Mouse (Mus musculus) kidney, embryonic 15.5 days (tissue): ENCODE data around the gene Sstr5. TPM values are rescaled to one million over a fixed set of nuclear protein-coding genes. Genes with fewer than 3 reads are reported as not detected.

ENCODE experiments used
- ATAC-seq: fragments of 200-750 bp; cut with Nextera tagmentation; replicated peaks from 2 replicates; pipeline ENCODE4 v1.8.0; 2017; ENCODE audit warnings: moderate TSS enrichment; ENCODE audit not compliant: low FRiP score
- H3K27ac ChIP-seq: fragments of 300-500 bp; sonication (generic); 2 replicates; pipeline ENCODE4 v1.5.1; 2015; ENCODE audit warnings: mild to moderate bottlenecking, inconsistent platforms
- H3K27me3 ChIP-seq: fragments of 300-500 bp; sonication (generic); 2 replicates; pipeline ENCODE4 v1.6.1; 2015; ENCODE audit warnings: inconsistent platforms
- H3K36me3 ChIP-seq: fragments of 300-500 bp; sonication (generic); 2 replicates; pipeline ENCODE4 v1.6.1; 2015; ENCODE audit warnings: inconsistent platforms
- H3K4me1 ChIP-seq: fragments of 300-500 bp; sonication (generic); 2 replicates; pipeline ENCODE4 v1.6.1; 2015; ENCODE audit warnings: inconsistent platforms
- H3K4me2 ChIP-seq: fragments of 300-500 bp; sonication (generic); 2 replicates; pipeline ENCODE4 v1.6.1; 2015; ENCODE audit warnings: moderate library complexity, mild to moderate bottlenecking, inconsistent platforms
- H3K4me3 ChIP-seq: fragments of 300-500 bp; sonication (generic); replicated peaks from 2 replicates; pipeline ENCODE4 v1.5.1; 2015; ENCODE audit warnings: mild to moderate bottlenecking, inconsistent platforms
- H3K9ac ChIP-seq: fragments of 300-500 bp; sonication (generic); 2 replicates; pipeline ENCODE4 v1.6.1; 2015; ENCODE audit warnings: mild to moderate bottlenecking, inconsistent platforms
- H3K9me3 ChIP-seq: fragments of 300-500 bp; sonication (generic); replicated peaks from 2 replicates; pipeline ENCODE4 v1.6.1; 2016; ENCODE audit warnings: inconsistent platforms
- whole genome bisulfite sequencing: fragments of 180-500 bp; shearing (Covaris S2); methylation state at CpG from one replicate; pipeline ENCODE4 v1.1.7; 2015; ENCODE audit warnings: mixed read lengths; 5-methylcytosine and 5-hydroxymethylcytosine counted together
- polyA plus RNA-seq: library from polyadenylated mRNA; unstranded; fragments of >200 nt; fragmentation: Nextera tagmentation; extraction: Ambion mirVana; gene quantifications from 2 replicates; pipeline ENCODE4 v1.2.1, GENCODE M21; 2015

Gene Sstr5
- polyA plus RNA-seq, 1 experiment from 2014 or later, result not detected

- Histone ChIP-seq H3K4me1 (peaks cover 9% of the 10 kb centered on the region), H3K4me2 (no peak overlapping the region), H3K27me3 (peaks cover 8% of the 10 kb centered on the region; the same call in 1 of the 2 replicates), H3K36me3 (no peaks in the 10 kb centered on the region), H3K9ac (no peak overlapping the region), H3K9me3 (no peaks in the 10 kb centered on the region), H3K27ac (no peak overlapping the region), H3K4me3 (no peak overlapping the region)
- 94% methylated on average over 3 of the region's 3 CpGs for WGBS
- no peak for ATAC-seq
Measured at GRCm38 (mm10) chr17:25445841-25446240, 51.2 kb downstream of the Sstr5 start.

DNA sequence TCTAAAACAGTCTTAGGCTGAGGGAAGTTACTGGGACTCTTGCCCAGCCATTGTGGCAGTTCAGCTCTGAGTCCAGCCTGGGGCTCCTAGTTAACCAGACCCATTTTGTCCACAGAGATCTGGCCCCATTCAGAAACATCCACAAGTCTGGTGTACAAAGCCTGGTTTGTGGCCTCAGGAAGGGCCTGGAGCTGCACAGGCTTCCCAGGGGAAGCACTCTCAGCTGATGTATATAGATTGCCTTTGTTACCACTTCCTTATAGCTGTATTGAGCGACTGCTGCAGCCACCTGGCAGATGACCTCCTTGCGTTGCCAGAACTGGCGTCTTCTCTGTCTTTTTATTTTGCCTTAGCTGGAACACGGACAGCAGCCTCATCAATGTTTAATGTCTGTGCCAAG is 52.0 kb downstream of the Sstr5 start:
- no peaks in the 10 kb centered on the region for H3K9me3 ChIP-seq
- peaks cover 8% of the 10 kb centered on the region; the same call in 1 of the 2 replicates for H3K27me3 ChIP-seq
- no peaks in the 10 kb centered on the region for H3K36me3 ChIP-seq
- no peak overlapping the region for H3K4me2 ChIP-seq
- ATAC-seq, result no peak
- H3K9ac ChIP-seq, result no peak overlapping the region
- no peak overlapping the region for H3K4me3 ChIP-seq
- no peak overlapping the region for H3K27ac ChIP-seq
- 60% methylated on average over 4 of the region's 4 CpGs for WGBS
- H3K4me1 ChIP-seq, result peaks cover 9% of the 10 kb centered on the region

DNA sequence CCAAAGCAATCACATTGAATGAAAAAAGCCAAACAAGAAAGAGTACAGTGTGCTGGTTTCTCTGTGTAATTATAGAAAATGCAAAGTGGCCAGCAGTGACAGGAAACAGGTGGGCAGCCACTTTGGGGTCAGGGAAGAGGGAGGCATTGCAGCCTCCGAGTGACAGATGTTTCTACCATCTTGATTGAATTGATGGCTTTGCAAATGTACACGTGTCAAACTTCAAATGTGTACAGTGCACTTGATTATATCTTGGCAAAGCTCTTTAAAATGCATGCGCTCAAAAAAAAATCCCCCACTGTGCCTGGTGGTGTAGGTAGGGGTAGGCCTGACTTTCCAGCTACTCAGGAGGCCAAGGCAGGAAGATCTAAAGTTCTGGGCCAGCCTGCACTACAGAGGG is 54.2 kb downstream of the Sstr5 start:
- Histone ChIP-seq H3K9me3 (no peaks in the 10 kb centered on the region), H3K9ac (no peak overlapping the region), H3K27me3 (peaks cover 8% of the 10 kb centered on the region; the same call in 1 of the 2 replicates), H3K4me1 (no peaks in the 10 kb centered on the region), H3K27ac (no peak overlapping the region), H3K36me3 (no peaks in the 10 kb centered on the region), H3K4me3 (no peak overlapping the region), H3K4me2 (no peak overlapping the region)
- ATAC-seq, result no peak
- 62% methylated on average over 3 of the region's 3 CpGs for WGBS

- no peaks in the 10 kb centered on the region for H3K4me1 ChIP-seq
- no peak overlapping the region for H3K4me3 ChIP-seq
- no peak for ATAC-seq
- H3K36me3 ChIP-seq, result no peaks in the 10 kb centered on the region
- no peaks in the 10 kb centered on the region for H3K9me3 ChIP-seq
- H3K9ac ChIP-seq, result no peak overlapping the region
- no peak overlapping the region for H3K4me2 ChIP-seq
- no peak overlapping the region for H3K27ac ChIP-seq
- 73% methylated on average over 6 of the region's 6 CpGs for WGBS
- H3K27me3 ChIP-seq, result no peaks in the 10 kb centered on the region
Measured at GRCm38 (mm10) chr17:25441417-25441816, 55.7 kb downstream of the Sstr5 start.

Other genes with a start within 250 kb of the Sstr5 start
- 1.1 and 3.9 TPM in 2 replicates for gene Baiap3, start 240.9 kb downstream of the Sstr5 start, polyA plus RNA-seq
- 669 and 677 TPM in 2 replicates for gene Ube2i, start 222.7 kb downstream of the Sstr5 start, polyA plus RNA-seq
- gene Prss34, start 198.9 kb downstream of the Sstr5 start, polyA plus RNA-seq, result 0.40 and 0.55 TPM in 2 replicates
- not detected in 2 replicates for gene Prss28, start 188.6 kb downstream of the Sstr5 start, polyA plus RNA-seq
- gene Prss29, start 178.6 kb downstream of the Sstr5 start, polyA plus RNA-seq, result not detected in 2 replicates
- gene Tpsab1, start 151.7 kb downstream of the Sstr5 start, polyA plus RNA-seq, result 0.18 and 0.44 TPM in 2 replicates
- gene Tpsb2, start 131.0 kb downstream of the Sstr5 start, polyA plus RNA-seq, result 1.9 and 2.2 TPM in 2 replicates
- 0.47 and 1.5 TPM in 2 replicates for gene Tpsg1, start 128.0 kb downstream of the Sstr5 start, polyA plus RNA-seq
- 2.8 and 3.4 TPM in 2 replicates for gene Cacna1h, start 63.5 kb downstream of the Sstr5 start, polyA plus RNA-seq
- not detected in 2 replicates for gene Tekt4, start 42.7 kb downstream of the Sstr5 start, polyA plus RNA-seq
- 5.1 and 5.9 TPM in 2 replicates for gene Sox8, start 73.4 kb upstream of the Sstr5 start, polyA plus RNA-seq
- 30.9 and 32.1 TPM in 2 replicates for gene Lmf1, start 81.8 kb upstream of the Sstr5 start, polyA plus RNA-seq
- gene Gng13, start 219.9 kb upstream of the Sstr5 start, polyA plus RNA-seq, result 0.99 and 1.1 TPM in 2 replicates
- 31.0 and 38.4 TPM in 2 replicates for gene Chtf18, start 230.1 kb upstream of the Sstr5 start, polyA plus RNA-seq
- gene Rpusd1, start 230.4 kb upstream of the Sstr5 start, polyA plus RNA-seq, result 19.3 and 20.7 TPM in 2 replicates
- gene Mslnl, start 238.8 kb upstream of the Sstr5 start, polyA plus RNA-seq, result 0.08 TPM in 1 of 2 replicates, not detected in the other